Mouse (Mus musculus): Measurements from ENCODE around the gene Reep6. TPM values are rescaled to one million over a fixed set of nuclear protein-coding genes. Genes with fewer than 3 reads are reported as not detected.
A peak's percentile ranks its signal among the peaks of the same experiment; 100 is the strongest.

Reep6 gene
- polyA plus RNA-seq, 1 experiment from 2014 or later = 11.5 TPM

DNA sequence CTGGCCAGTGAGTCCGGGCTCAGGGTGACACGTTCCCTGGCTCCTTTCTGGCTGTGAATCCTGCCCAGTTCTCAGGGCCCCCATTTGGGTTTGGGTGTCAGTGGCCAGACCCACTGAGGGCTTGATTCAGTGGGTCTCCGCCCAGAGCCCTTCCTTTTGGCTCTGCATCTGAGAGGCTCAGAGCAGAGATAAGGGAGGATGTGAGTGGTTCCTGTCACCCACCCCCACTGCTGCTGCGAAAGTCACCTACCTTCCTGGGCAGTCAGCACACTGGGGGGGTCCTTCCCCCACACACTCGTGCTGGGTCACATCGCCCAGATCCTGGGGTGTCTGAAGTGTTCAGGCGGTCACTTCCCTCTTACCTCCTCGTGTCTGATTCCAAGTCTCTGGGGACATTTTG lies 23.0 kb downstream of the Reep6 start:
- Histone ChIP-seq H3K27me3 (ENCODE audit: low read depth, poor library complexity, severe bottlenecking) (peaks cover 100% of the 10 kb centered on the region), H3K9me3 (replicated peaks) (no peaks in the 10 kb centered on the region), H3K27ac (replicated peaks) (no peak overlapping the region), H3K36me3 (no peaks in the 10 kb centered on the region), H3K4me1 (peaks cover 52% of the 10 kb centered on the region), H3K4me3 (no peak overlapping the region)
- WGBS = 69% methylated on average over 8 of the region's 8 CpGs
- DNase-seq (ENCODE audit: low spot score) = no peak

GRCm38 (mm10) chr10:80355431-80355830 lies 25.7 kb downstream of the Reep6 start:
- 9% methylated on average over 9 of the region's 9 CpGs for WGBS
- no peak for DNase-seq (ENCODE audit: low spot score)
- Histone ChIP-seq H3K9me3 (replicated peaks) (no peaks in the 10 kb centered on the region), H3K27ac (replicated peaks) (no peak overlapping the region), H3K27me3 (ENCODE audit: low read depth, poor library complexity, severe bottlenecking) (peaks cover 100% of the 10 kb centered on the region), H3K36me3 (no peaks in the 10 kb centered on the region), H3K4me3 (peak overlapping the region; percentile 47; the same call in 1 of the 2 replicates), H3K4me1 (peaks cover 38% of the 10 kb centered on the region)

GRCm38 (mm10) chr10:80356001-80356682 lies 26.4 kb downstream of the Reep6 start, which contains the start of gene Plk5:
Plk5 (plus strand) TSS chr10:80356459.
- peak within 1 kb of the TSS; percentile 47 for H3K4me3 ChIP-seq
- no peak for DNase-seq (ENCODE audit: low spot score)
- H3K27me3 ChIP-seq (ENCODE audit: low read depth, poor library complexity, severe bottlenecking) = peaks cover 100% of the 10 kb centered on the region
- no peaks in the 10 kb centered on the region for H3K9me3 ChIP-seq (replicated peaks)
- H3K36me3 ChIP-seq = no peaks in the 10 kb centered on the region
- H3K4me1 ChIP-seq = peaks cover 36% of the 10 kb centered on the region
- no peak within 1 kb of the TSS; the same call in 1 of the 2 replicates for H3K27ac ChIP-seq (replicated peaks)
- under 1% methylated on average over 53 of the region's 53 CpGs for WGBS

DNA sequence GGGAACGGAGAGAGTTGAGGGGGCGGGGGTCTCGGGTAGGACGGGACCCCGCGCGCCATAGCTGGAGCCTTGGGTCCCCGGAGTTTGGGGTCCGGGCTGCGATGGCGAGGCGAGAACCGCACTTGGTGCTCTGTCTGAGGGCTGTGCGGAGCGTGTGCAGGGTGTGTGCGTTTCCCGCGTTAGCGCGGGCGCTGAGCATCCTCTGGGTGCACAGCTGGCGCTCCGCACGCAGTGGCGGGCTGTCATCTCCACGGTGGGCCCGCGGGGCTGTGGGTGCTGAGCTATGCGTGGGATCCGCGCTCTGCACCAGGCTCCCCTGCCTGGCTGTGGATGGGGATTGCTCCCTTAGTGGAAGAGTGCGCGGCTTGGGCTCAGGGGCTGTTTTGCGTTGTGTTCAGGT lies 27.0 kb downstream of the Reep6 start:
- Histone ChIP-seq H3K36me3 (no peaks in the 10 kb centered on the region), H3K27ac (replicated peaks) (no peak overlapping the region), H3K9me3 (replicated peaks) (no peaks in the 10 kb centered on the region), H3K4me1 (peaks cover 36% of the 10 kb centered on the region), H3K27me3 (ENCODE audit: low read depth, poor library complexity, severe bottlenecking) (peaks cover 100% of the 10 kb centered on the region), H3K4me3 (peak overlapping the region; percentile 47)
- no peak for DNase-seq (ENCODE audit: low spot score)
- WGBS = 2% methylated on average over 34 of the region's 34 CpGs

DNA sequence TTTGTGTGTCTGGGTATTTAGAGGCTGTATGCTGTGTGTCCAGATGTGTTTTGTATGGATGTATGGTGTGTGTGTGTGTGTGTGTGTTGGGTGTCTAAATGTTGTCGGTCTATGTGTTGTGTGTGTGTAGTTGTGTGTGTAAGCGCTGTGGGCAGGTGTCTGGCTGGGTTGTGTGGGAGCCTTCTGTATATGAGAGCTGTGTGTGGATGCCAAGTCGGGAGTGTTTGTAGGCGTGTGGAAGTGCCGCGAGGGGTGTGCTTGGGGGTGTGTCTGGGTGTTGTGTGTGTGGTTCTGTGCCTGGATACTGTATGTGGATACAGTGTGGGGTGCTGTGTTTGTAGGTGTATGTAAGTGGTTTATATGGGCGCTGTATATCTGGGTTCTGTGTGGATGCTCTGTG lies 27.6 kb downstream of the Reep6 start:
- WGBS = 35% methylated on average over 7 of the region's 7 CpGs

DNA sequence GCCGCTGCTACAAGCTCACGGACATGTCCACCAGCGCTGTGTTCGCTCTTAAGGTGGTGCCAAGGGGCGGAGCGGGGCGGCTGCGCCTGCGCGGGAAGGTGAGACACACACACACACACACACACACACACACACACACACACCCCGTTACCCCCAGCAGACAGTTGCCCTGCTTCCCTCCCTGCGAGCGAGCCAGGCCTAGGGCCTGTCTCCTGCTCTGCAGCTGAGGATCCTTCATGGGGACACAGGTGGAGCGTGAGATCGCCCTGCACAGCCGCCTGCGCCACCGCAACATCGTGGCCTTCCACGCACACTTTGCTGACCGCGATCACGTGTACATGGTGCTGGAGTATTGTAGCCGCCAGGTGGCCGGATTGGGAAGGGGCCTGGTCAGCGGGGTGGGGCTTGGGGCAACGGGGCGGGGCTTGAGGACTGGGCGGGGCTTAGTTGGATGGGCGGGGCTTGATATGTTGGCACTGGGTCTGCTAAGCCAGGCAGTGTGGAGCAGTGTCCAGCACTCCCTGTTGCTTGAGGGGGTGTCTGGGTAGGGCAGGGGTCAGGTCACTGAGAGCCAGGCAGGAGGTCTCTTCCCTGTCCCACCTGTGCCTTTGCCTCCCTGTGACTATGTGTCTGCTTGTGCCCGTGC lies 28.4 kb downstream of the Reep6 start:
- peak overlapping the region; percentile 36 for H3K4me3 ChIP-seq
- no peak for DNase-seq (ENCODE audit: low spot score)

More for the DNA sequence above, 27.6 kb downstream of the Reep6 start:
- no peak for DNase-seq (ENCODE audit: low spot score)
- Histone ChIP-seq H3K36me3 (no peaks in the 10 kb centered on the region), H3K4me1 (peaks cover 36% of the 10 kb centered on the region), H3K27ac (replicated peaks) (no peak overlapping the region), H3K27me3 (ENCODE audit: low read depth, poor library complexity, severe bottlenecking) (peaks cover 94% of the 10 kb centered on the region), H3K9me3 (replicated peaks) (no peaks in the 10 kb centered on the region), H3K4me3 (no peak overlapping the region)

DNA sequence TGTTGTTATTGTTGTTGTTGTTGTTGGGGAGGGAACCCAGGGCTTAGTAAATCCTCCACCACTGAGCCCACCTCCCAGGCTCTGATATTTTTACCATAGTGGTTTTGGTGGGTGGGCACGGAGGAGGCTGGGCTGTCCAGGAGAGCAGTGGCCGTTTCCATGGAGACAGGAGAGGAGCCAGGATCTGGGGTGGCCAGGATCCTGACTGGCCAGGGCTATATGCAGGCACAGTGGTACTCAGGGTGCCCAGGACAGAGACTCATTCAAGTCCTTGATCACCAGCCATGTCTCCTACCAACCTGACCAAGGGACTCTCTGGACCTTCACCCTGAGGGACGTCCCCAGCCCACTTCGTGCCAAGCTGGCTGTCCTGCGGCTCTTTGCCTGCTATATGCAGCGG lies 34.0 kb downstream of the Reep6 start:
- WGBS = 26% methylated on average over 6 of the region's 6 CpGs
- Histone ChIP-seq H3K27me3 (ENCODE audit: low read depth, poor library complexity, severe bottlenecking) (peaks cover 70% of the 10 kb centered on the region), H3K27ac (replicated peaks) (no peak overlapping the region)

More for the DNA sequence above, 28.4 kb downstream of the Reep6 start:
- Histone ChIP-seq H3K4me1 (peaks cover 38% of the 10 kb centered on the region), H3K27me3 (ENCODE audit: low read depth, poor library complexity, severe bottlenecking) (peaks cover 94% of the 10 kb centered on the region), H3K27ac (replicated peaks) (no peak overlapping the region), H3K36me3 (no peaks in the 10 kb centered on the region), H3K9me3 (replicated peaks) (no peaks in the 10 kb centered on the region)
- 6% methylated on average over 31 of the region's 31 CpGs for WGBS

GRCm38 (mm10) chr10:80365736-80366135 lies 36.0 kb downstream of the Reep6 start:
- Histone ChIP-seq H3K9me3 (replicated peaks) (peaks cover 7% of the 10 kb centered on the region), H3K27me3 (ENCODE audit: low read depth, poor library complexity, severe bottlenecking) (peaks cover 50% of the 10 kb centered on the region)
- DNase-seq (ENCODE audit: low spot score) = no peak

More for the DNA sequence above, 34.0 kb downstream of the Reep6 start:
- no peaks in the 10 kb centered on the region for H3K36me3 ChIP-seq
- peaks cover 13% of the 10 kb centered on the region for H3K4me1 ChIP-seq
- H3K9me3 ChIP-seq (replicated peaks) = peaks cover 6% of the 10 kb centered on the region
- H3K4me3 ChIP-seq = peak overlapping the region; percentile 7; the same call in 1 of the 2 replicates
- no peak for DNase-seq (ENCODE audit: low spot score)

GRCm38 (mm10) chr10:80367954-80368353 lies 38.2 kb downstream of the Reep6 start:
- Histone ChIP-seq H3K4me1 (peaks cover 25% of the 10 kb centered on the region), H3K9me3 (replicated peaks) (peaks cover 7% of the 10 kb centered on the region), H3K27ac (replicated peaks) (no peak overlapping the region), H3K4me3 (no peak overlapping the region), H3K36me3 (no peaks in the 10 kb centered on the region), H3K27me3 (ENCODE audit: low read depth, poor library complexity, severe bottlenecking) (peaks cover 44% of the 10 kb centered on the region)
- no peak for DNase-seq (ENCODE audit: low spot score)
- WGBS = 70% methylated on average over 5 of the region's 5 CpGs

More at GRCm38 (mm10) chr10:80365736-80366135, 36.0 kb downstream of the Reep6 start:
- no peak overlapping the region for H3K27ac ChIP-seq (replicated peaks)
- H3K4me1 ChIP-seq = peaks cover 12% of the 10 kb centered on the region
- H3K4me3 ChIP-seq = no peak overlapping the region
- 74% methylated on average over 6 of the region's 6 CpGs for WGBS
- no peaks in the 10 kb centered on the region for H3K36me3 ChIP-seq

GRCm38 (mm10) chr10:80368392-80368791 lies 38.6 kb downstream of the Reep6 start:
- no peaks in the 10 kb centered on the region for H3K36me3 ChIP-seq
- peaks cover 42% of the 10 kb centered on the region for H3K27me3 ChIP-seq (ENCODE audit: low read depth, poor library complexity, severe bottlenecking)
- peaks cover 24% of the 10 kb centered on the region for H3K4me1 ChIP-seq
- H3K4me3 ChIP-seq = no peak overlapping the region
- WGBS = 86% methylated on average over 6 of the region's 6 CpGs
- H3K27ac ChIP-seq (replicated peaks) = no peak overlapping the region
- H3K9me3 ChIP-seq (replicated peaks) = peaks cover 7% of the 10 kb centered on the region
- DNase-seq (ENCODE audit: low spot score) = no peak

DNA sequence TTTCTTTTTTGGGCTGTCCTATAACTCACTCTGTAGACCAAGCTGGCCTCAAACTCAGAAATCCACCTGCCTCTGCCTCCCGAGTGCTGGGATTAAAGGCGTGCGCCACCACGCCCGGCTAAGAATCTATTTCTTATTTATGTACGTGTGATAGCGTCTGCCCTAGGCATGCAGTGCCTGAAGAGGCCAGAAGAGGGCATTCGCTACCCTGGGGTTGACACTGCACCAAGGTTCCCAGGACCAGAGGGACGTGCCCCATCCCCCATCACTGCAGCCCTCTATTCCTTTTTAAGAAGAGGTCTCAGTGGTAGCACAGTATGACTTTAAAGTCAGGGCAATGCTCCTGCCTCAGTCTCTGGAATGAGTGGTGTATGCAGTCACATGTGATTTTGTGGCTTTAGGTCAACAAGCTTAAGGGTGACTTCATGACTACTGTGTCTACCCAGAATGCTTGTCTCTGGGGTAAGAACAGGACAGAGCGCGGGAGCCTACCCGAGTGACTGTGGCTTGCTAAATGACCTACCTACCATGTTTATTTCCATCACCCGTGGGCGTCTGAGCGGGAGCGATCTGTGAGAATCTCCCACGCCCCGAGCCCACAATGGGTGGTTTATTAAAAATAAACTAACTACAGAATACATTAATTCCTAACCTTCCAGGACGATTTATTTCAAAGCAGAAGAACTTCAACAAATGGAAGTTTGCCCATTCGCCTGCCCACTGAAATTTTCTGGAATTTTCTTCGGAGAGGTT lies 40.4 kb downstream of the Reep6 start:
- WGBS = 82% methylated on average over 21 of the region's 21 CpGs
- no peak overlapping the region for H3K27ac ChIP-seq (replicated peaks)
- DNase-seq (ENCODE audit: low spot score) = no peak
- peaks cover 28% of the 10 kb centered on the region for H3K27me3 ChIP-seq (ENCODE audit: low read depth, poor library complexity, severe bottlenecking)
- peaks cover 7% of the 10 kb centered on the region for H3K9me3 ChIP-seq (replicated peaks)
- H3K4me1 ChIP-seq = peaks cover 14% of the 10 kb centered on the region
- no peaks in the 10 kb centered on the region for H3K36me3 ChIP-seq
- no peak overlapping the region for H3K4me3 ChIP-seq

DNA sequence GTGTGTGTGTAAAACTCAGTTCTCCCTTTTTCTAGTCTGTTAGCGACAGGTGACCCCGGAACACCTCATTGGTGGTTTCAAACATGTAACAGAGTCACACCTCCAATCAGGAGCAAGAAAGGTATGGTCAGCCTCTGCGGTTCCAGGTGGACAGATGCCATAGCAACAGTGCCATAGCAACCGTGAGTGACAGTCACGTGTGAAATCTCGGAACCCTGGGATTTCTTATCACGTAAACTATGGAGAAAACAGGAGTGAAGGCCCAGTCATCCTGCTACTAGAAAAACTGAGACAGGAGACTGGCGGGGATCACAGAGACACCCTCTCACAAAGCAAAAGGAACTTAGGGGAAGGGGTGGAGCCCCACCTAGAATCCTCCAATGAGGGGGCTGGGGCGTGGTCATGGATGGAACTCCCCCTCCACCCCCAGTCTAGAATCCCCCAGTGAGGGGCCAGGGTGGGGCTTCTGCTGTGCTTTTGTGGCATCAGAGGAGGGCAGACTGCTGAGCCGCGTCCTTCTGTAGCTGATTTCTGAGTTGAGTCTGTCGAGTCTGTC lies 41.7 kb downstream of the Reep6 start:
- peaks cover 14% of the 10 kb centered on the region for H3K4me1 ChIP-seq
- 3% methylated on average over 12 of the region's 12 CpGs for WGBS
- H3K36me3 ChIP-seq = no peaks in the 10 kb centered on the region
- H3K9me3 ChIP-seq (replicated peaks) = peaks cover 7% of the 10 kb centered on the region
- peak overlapping the region; percentile 49 for H3K27ac ChIP-seq (replicated peaks)
- H3K4me3 ChIP-seq = peak overlapping the region; percentile 32
- H3K27me3 ChIP-seq (ENCODE audit: low read depth, poor library complexity, severe bottlenecking) = peaks cover 27% of the 10 kb centered on the region
- DNase-seq (ENCODE audit: low spot score) = peak; percentile 61

Measured in midbrain, embryonic 10.5 days (tissue).